In genomic region chrX:145516322-145517066, GRCm38 (mm10) we compare ENCODE assay signal across 21 mouse cellular contexts. TPM values are rescaled to one million over a fixed set of nuclear protein-coding genes. Genes with fewer than 3 reads are reported as not detected.
DNase-seq lines count a peak whose midpoint lies in the region; ATAC-seq and TF ChIP-seq lines count a peak whose summit lies in the region.
"Had no signal": no experiment of that assay in that cellular context is flagged by ENCODE, and none has a peak within 500 bp of the region (broad histone marks: within the 10 kb centered on the region; RNA-seq: fewer than 3 reads in every experiment).

No protein-coding gene starts in this region.

- no peak for TF ChIP-seq CTCF in kidney, postnatal 0 days (IDR thresholded peaks at IDR 0.05; ENCODE audit: low read depth)

- peak overlapping the region; percentile 35 for H3K4me2 ChIP-seq in kidney, postnatal 0 days (ENCODE audit: low read length)
- H3K4me2 ChIP-seq: embryonic facial prominence, embryonic 15.5 days; hindbrain, embryonic 14.5 days; limb, embryonic 15.5 days; liver, embryonic 15.5 days; midbrain, embryonic 15.5 days had no signal

- no peak overlapping the region for H3K9ac ChIP-seq in kidney, postnatal 0 days (ENCODE audit: low read depth, low read length)
- H3K9ac ChIP-seq: embryonic facial prominence, embryonic 15.5 days; hindbrain, embryonic 14.5 days; limb, embryonic 15.5 days; liver, embryonic 15.5 days; midbrain, embryonic 15.5 days had no signal

- no peaks in the 10 kb centered on the region for H3K9me3 ChIP-seq in kidney, postnatal 0 days (replicated peaks; ENCODE audit: low read length)
- no peaks in the 10 kb centered on the region for H3K9me3 ChIP-seq in forebrain, embryonic 10.5 days
- H3K9me3 ChIP-seq: embryonic facial prominence, embryonic 15.5 days; heart, embryonic 10.5 days; limb, embryonic 15.5 days; liver, embryonic 15.5 days; midbrain, embryonic 15.5 days had no signal

- ATAC-seq in kidney, postnatal 0 days (replicated peaks; ENCODE audit: low FRiP score, low read depth) = no peak
- ATAC-seq: activated CD4-positive, CD25-positive, alpha-beta regulatory T cell, adult 4 months; forebrain, embryonic 16.5 days; inflammation-experienced regulatory T-cells, adult 6 months; midbrain, embryonic 15.5 days had no signal

- no peak overlapping the region for H3K4me3 ChIP-seq in kidney, postnatal 0 days (replicated peaks; ENCODE audit: low read depth, low read length)
- H3K4me3 ChIP-seq in forebrain, embryonic 10.5 days = no peak overlapping the region
- H3K4me3 ChIP-seq: embryonic facial prominence, embryonic 15.5 days; heart, embryonic 10.5 days; layer of hippocampus, adult 2 months; limb, embryonic 15.5 days; liver, embryonic 15.5 days; midbrain, embryonic 15.5 days had no signal

- peak overlapping the region; percentile 2; the same call in 1 of the 2 replicates for H3K27ac ChIP-seq in kidney, postnatal 0 days
- H3K27ac ChIP-seq in forebrain, embryonic 10.5 days = no peak overlapping the region
- H3K27ac ChIP-seq: embryonic facial prominence, embryonic 15.5 days; heart, embryonic 10.5 days; hindbrain, embryonic 14.5 days; layer of hippocampus, adult 2 months; limb, embryonic 15.5 days; liver, embryonic 15.5 days; midbrain, embryonic 15.5 days had no signal

- peak; percentile 8 for DNase-seq in embryo, embryonic 10.5 days (ENCODE audit: low spot score)
- DNase-seq in embryo, embryonic 11 days = no peak
- peak; percentile 65 for DNase-seq in kidney, postnatal 0 days (ENCODE audit: low spot score)
- no peak for DNase-seq in kidney, adult 8-10 months
- peak; percentile 28 for DNase-seq in mesoderm, embryonic 11.5 days (ENCODE audit: low read depth, low spot score)
- DNase-seq in ovary, adult 18-20 months (ENCODE audit: low spot score) = no peak
- no peak for DNase-seq in adrenal gland, postnatal 14 days
- DNase-seq in forebrain, embryonic 10.5 days (ENCODE audit: extremely low spot score, low spot score) = no peak
- DNase-seq: cerebellum, adult 9-10 months; lung, postnatal 4 days; right cerebral cortex, adult 18-20 months had no signal

- H3K36me3 ChIP-seq in kidney, postnatal 0 days (ENCODE audit: insufficient read depth, low read length) = no peaks in the 10 kb centered on the region
- no peaks in the 10 kb centered on the region for H3K36me3 ChIP-seq in forebrain, embryonic 10.5 days (replicated peaks)
- H3K36me3 ChIP-seq: embryonic facial prominence, embryonic 15.5 days; heart, embryonic 10.5 days; limb, embryonic 15.5 days; liver, embryonic 15.5 days; midbrain, embryonic 15.5 days had no signal

- 38% methylated on average over 10 of the region's 10 CpGs for WGBS in kidney, postnatal 0 days
- WGBS in forebrain, embryonic 10.5 days = 65% methylated on average over 10 of the region's 10 CpGs

- no peaks in the 10 kb centered on the region for H3K4me1 ChIP-seq in kidney, postnatal 0 days (replicated peaks; ENCODE audit: insufficient read depth, low read length)
- peaks cover 5% of the 10 kb centered on the region; the same call in 1 of the 2 replicates for H3K4me1 ChIP-seq in forebrain, embryonic 10.5 days
- H3K4me1 ChIP-seq: embryonic facial prominence, embryonic 15.5 days; heart, embryonic 10.5 days; limb, embryonic 15.5 days; liver, embryonic 15.5 days; midbrain, embryonic 15.5 days had no signal

- no peaks in the 10 kb centered on the region for H3K27me3 ChIP-seq in kidney, postnatal 0 days (ENCODE audit: insufficient read depth, low read length)
- H3K27me3 ChIP-seq in forebrain, embryonic 10.5 days (ENCODE audit: poor library complexity, severe bottlenecking) = peaks cover 18% of the 10 kb centered on the region
- H3K27me3 ChIP-seq: embryonic facial prominence, embryonic 15.5 days; limb, embryonic 15.5 days; liver, embryonic 15.5 days; midbrain, embryonic 15.5 days had no signal

RNA-seq across cellular contexts. Expression of gene Amot, which starts 11.5 kb away (rescaled TPM):
- 16.2 and 16.3 TPM in 2 replicates for polyA plus RNA-seq in kidney, postnatal 0 days (2015; fragmentation: Nextera tagmentation; extraction: Ambion mirVana)
- total RNA-seq in adrenal gland, postnatal 14 days (2021) = 7.1 and 7.9 TPM in 2 replicates
- polyA plus RNA-seq in forebrain, embryonic 10.5 days (2016; fragmentation: Nextera tagmentation; extraction: Ambion mirVana) = 13.7 and 17.5 TPM in 2 replicates

Comparison
In these comparisons a context has a peak if more than half of its experiments do, and no peak if none do; other contexts are left out.
1. DNase-seq: peak in embryo, embryonic 10.5 days (single experiment), kidney, postnatal 0 days (single experiment) and mesoderm, embryonic 11.5 days (single experiment); none in embryo, embryonic 11 days (single experiment), kidney, adult 8-10 months (0 of 2), ovary, adult 18-20 months (single experiment), adrenal gland, postnatal 14 days (single experiment) and forebrain, embryonic 10.5 days (single experiment).